Mouse (Mus musculus): ENCODE data around the gene Soat2. TPM values are rescaled to one million over a fixed set of nuclear protein-coding genes. Genes with fewer than 3 reads are reported as not detected.

The Soat2 gene
- total and polyA plus RNA-seq, 3 experiments = 0.28 to 10.4 (median 0.56) TPM

DNA sequence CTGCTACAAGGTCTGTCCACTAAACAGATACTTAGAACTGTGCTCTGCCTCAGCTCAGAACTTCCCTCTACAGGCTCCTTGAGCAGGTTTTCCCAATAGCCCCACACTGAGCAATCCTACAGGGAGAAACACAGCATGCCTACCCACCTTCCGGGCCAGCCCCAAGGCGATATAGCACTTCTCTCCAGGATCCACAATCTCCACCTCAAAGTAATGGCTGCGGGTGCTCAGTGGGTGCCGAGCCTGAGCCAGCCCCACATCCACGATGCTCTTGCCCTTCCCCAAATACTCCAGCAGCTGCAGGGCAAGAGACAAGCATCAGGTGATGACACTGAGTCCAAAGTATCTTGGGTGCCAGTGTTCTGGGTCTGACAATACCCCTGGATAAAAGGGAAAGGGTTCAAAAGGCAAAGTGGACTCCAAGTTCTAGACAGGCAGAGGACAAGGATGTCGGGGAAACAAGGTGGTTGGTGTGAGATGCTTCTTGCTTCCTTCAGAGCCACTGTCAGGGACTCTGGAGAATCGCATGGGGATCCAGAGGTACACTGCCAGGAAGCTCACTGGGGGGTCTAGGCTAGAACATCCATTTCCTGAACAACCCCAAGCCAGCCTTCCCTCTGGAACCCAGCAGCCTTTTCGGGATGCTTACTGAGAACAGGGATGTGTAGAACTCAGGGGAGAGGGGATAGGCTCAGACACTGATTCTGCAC is 31.1 kb upstream of the Soat2 start:
- no peaks in the 10 kb centered on the region for H3K9me3 ChIP-seq (replicated peaks; ENCODE audit: low read length)
- no peaks in the 10 kb centered on the region for H3K4me1 ChIP-seq (ENCODE audit: control insufficient read depth in 1 of 2, insufficient read depth in 2 of 2)
- H3K27me3 ChIP-seq (replicated peaks) = no peaks in the 10 kb centered on the region
- in situ Hi-C loops (cut with MboI; ENCODE audit: low pct_ligation_motif_present, low pct_unique_long_range_greater_than_20kb, low sequenced_read_pairs) = no loop called here
- H3K27ac ChIP-seq (ENCODE audit: insufficient read depth, low read depth) = no peak overlapping the region
- H3K9ac ChIP-seq (ENCODE audit: insufficient read depth, low read depth) = no peak overlapping the region
- peaks cover 55 to 87% of the 10 kb centered on the region in 2 experiments for H3K36me3 ChIP-seq (replicated peaks in 1 of 2; ENCODE audit: control insufficient read depth in 1 of 2, insufficient read depth in 1 of 2, low read length in 1 of 2)
- TF ChIP-seq SMC3 (IDR thresholded peaks at IDR 0.05; ENCODE audit: low read depth, low read length) (no peak), JUND (conservative IDR thresholded peaks at IDR 0.05; ENCODE audit: low read depth, low read length) (no peak), USF1 (IDR thresholded peaks at IDR 0.05; ENCODE audit: low read depth, low read length) (no peak), RAD21 (IDR thresholded peaks at IDR 0.05; ENCODE audit: low read depth, low read length) (no peak), PAX5 (IDR thresholded peaks at IDR 0.05; ENCODE audit: low read length) (no peak), TCF12 (IDR thresholded peaks at IDR 0.05; ENCODE audit: low read depth, low read length) (no peak), ZNF384 (IDR thresholded peaks at IDR 0.05; ENCODE audit: low read depth, low read length) (no peak), ETS1 (conservative IDR thresholded peaks at IDR 0.05; ENCODE audit: low read depth, low read length) (no peak)
- no peak for DNase-seq (ENCODE audit: extremely low read depth)
- no peak overlapping the region for H3K4me3 ChIP-seq (replicated peaks in 1 of 3; ENCODE audit: low read depth in 2 of 3, low read length in 2 of 3, poor library complexity in 1 of 3)
- H3K4me2 ChIP-seq (ENCODE audit: insufficient read depth, low read depth, poor library complexity, severe bottlenecking) = no peak overlapping the region
- H3K79me2 ChIP-seq (replicated peaks; ENCODE audit: control insufficient read depth, extremely low read depth, insufficient read depth, poor library complexity, severe bottlenecking) = no peaks in the 10 kb centered on the region
- dilution Hi-C loops (cut with MboI; ENCODE audit: extremely low pct_ligation_motif_present, extremely low pct_unique_long_range_greater_than_20kb, low sequenced_read_pairs) = no loop called here

DNA sequence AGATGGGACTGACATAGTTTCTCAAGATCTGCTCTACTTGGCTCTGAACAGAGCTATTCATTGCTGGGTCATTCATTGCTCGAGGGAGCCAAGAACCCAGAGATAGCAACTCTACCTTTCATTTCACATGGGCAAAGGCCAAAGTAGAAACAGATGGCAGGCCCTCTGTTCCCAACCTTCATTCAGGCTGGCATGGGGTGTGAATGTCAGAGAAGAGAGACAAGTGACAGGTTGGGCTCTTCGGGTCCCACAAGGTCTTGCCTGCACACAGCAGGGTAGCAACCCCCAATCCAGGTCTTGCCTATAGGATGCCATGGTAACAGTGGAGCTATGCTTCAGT is 30.5 kb upstream of the Soat2 start:
- Histone ChIP-seq H3K4me1 (ENCODE audit: control insufficient read depth in 1 of 2, insufficient read depth in 2 of 2) (no peaks in the 10 kb centered on the region), H3K4me2 (ENCODE audit: insufficient read depth, low read depth, poor library complexity, severe bottlenecking) (no peak overlapping the region), H3K27ac (ENCODE audit: insufficient read depth, low read depth) (no peak overlapping the region), H3K4me3 (replicated peaks in 1 of 3; ENCODE audit: low read depth in 2 of 3, low read length in 2 of 3, poor library complexity in 1 of 3) (no peak overlapping the region), H3K27me3 (replicated peaks) (no peaks in the 10 kb centered on the region), H3K9ac (ENCODE audit: insufficient read depth, low read depth) (no peak overlapping the region), H3K9me3 (replicated peaks; ENCODE audit: low read length) (no peaks in the 10 kb centered on the region), H3K79me2 (replicated peaks; ENCODE audit: control insufficient read depth, extremely low read depth, insufficient read depth, poor library complexity, severe bottlenecking) (no peaks in the 10 kb centered on the region), H3K36me3 (replicated peaks in 1 of 2; ENCODE audit: control insufficient read depth in 1 of 2, insufficient read depth in 1 of 2, low read length in 1 of 2) (peaks cover 59 to 88% of the 10 kb centered on the region in 2 experiments)
- dilution Hi-C loops (cut with MboI; ENCODE audit: extremely low pct_ligation_motif_present, extremely low pct_unique_long_range_greater_than_20kb, low sequenced_read_pairs) = no loop called here
- TF ChIP-seq ETS1 (conservative IDR thresholded peaks at IDR 0.05; ENCODE audit: low read depth, low read length) = no peak
- TF ChIP-seq MAX (IDR thresholded peaks at IDR 0.05; ENCODE audit: low read length) = no peak
- no peak for TF ChIP-seq PAX5 (IDR thresholded peaks at IDR 0.05; ENCODE audit: low read length)
- TF ChIP-seq TBP (conservative IDR thresholded peaks at IDR 0.05; ENCODE audit: low read depth, low read length) = no peak
- TF ChIP-seq NELFE (IDR thresholded peaks at IDR 0.05; ENCODE audit: low read depth, low read length) = no peak
- no peak for TF ChIP-seq IRF4 (IDR thresholded peaks at IDR 0.05; ENCODE audit: low read depth, low read length)
- TF ChIP-seq RAD21 (IDR thresholded peaks at IDR 0.05; ENCODE audit: low read depth, low read length) = no peak
- TF ChIP-seq ZNF384 (IDR thresholded peaks at IDR 0.05; ENCODE audit: low read depth, low read length) = no peak
- TF ChIP-seq BHLHE40 (IDR thresholded peaks at IDR 0.05; ENCODE audit: low read depth, low read length) = no peak
- no peak for TF ChIP-seq MAZ (IDR thresholded peaks at IDR 0.05; ENCODE audit: low read depth, low read length)
- no peak for TF ChIP-seq NRF1 (IDR thresholded peaks at IDR 0.05; ENCODE audit: low read depth, low read length)
- TF ChIP-seq POLR2AphosphoS2 (IDR thresholded peaks at IDR 0.05; ENCODE audit: low read depth, low read length) = no peak
- no peak for TF ChIP-seq UBTF (IDR thresholded peaks at IDR 0.05; ENCODE audit: low read depth, low read length)
- no peak for TF ChIP-seq RCOR1 (conservative IDR thresholded peaks at IDR 0.05; ENCODE audit: low read depth, low read length)
- TF ChIP-seq JUND (conservative IDR thresholded peaks at IDR 0.05; ENCODE audit: low read depth, low read length) = no peak
- no peak for TF ChIP-seq ZKSCAN1 (IDR thresholded peaks at IDR 0.05; ENCODE audit: borderline replicate concordance, low read depth, low read length)
- no peak for TF ChIP-seq MXI1 (IDR thresholded peaks at IDR 0.05; ENCODE audit: low read depth, low read length)
- TF ChIP-seq POLR2A (IDR thresholded peaks at IDR 0.05; ENCODE audit: low read depth, low read length) = no peak
- TF ChIP-seq SIN3A (IDR thresholded peaks at IDR 0.05; ENCODE audit: low read length) = no peak
- DNase-seq (ENCODE audit: extremely low read depth) = no peak
- in situ Hi-C loops (cut with MboI; ENCODE audit: low pct_ligation_motif_present, low pct_unique_long_range_greater_than_20kb, low sequenced_read_pairs) = no loop called here

Data from CH12.LX (cell line).